Mouse (Mus musculus): Measurements from ENCODE around the gene Lsr. TPM values are rescaled to one million over a fixed set of nuclear protein-coding genes. Genes with fewer than 3 reads are reported as not detected.
"Not testable (repeated sequence)": the region's sequence is repeated elsewhere in the genome, so short reads cannot be mapped to it uniquely, and the experiment has no call there.

The Lsr gene
- polyA plus RNA-seq, 1 experiment: 30.2 TPM

- Histone ChIP-seq H3K27ac (ENCODE audit: control insufficient read depth, insufficient read depth, low read depth, low read length) (no peak overlapping the region), H3K4me3 (ENCODE audit: control insufficient read depth, low read depth, low read length) (no peak overlapping the region), H3K27me3 (ENCODE audit: control insufficient read depth, insufficient read depth, low read length) (no peaks in the 10 kb centered on the region), H3K4me1 (ENCODE audit: control insufficient read depth, insufficient read depth, low read length) (no peaks in the 10 kb centered on the region), H3K36me3 (ENCODE audit: control insufficient read depth, insufficient read depth, low read length) (no peaks in the 10 kb centered on the region)
- TF ChIP-seq POLR2A (IDR thresholded peaks at IDR 0.05; ENCODE audit: control insufficient read depth, low read depth, low read length) (no peak), CTCF (IDR thresholded peaks at IDR 0.05; ENCODE audit: control insufficient read depth, insufficient read depth, insufficient replicate concordance, low read depth, low read length) (no peak)
These were observed 27.4 kb downstream of the Lsr start for GRCm38 (mm10) chr7:30945876-30946275.

- H3K4me3 ChIP-seq (ENCODE audit: control insufficient read depth, low read depth, low read length); H3K27me3 ChIP-seq (ENCODE audit: control insufficient read depth, insufficient read depth, low read length); H3K27ac ChIP-seq (ENCODE audit: control insufficient read depth, insufficient read depth, low read depth, low read length); H3K36me3 ChIP-seq (ENCODE audit: control insufficient read depth, insufficient read depth, low read length); H3K4me1 ChIP-seq (ENCODE audit: control insufficient read depth, insufficient read depth, low read length): not testable (repeated sequence)
These were observed 27.8 kb downstream of the Lsr start for GRCm38 (mm10) chr7:30945466-30945865.

GRCm38 (mm10) chr7:30944706-30945105 is 28.6 kb downstream of the Lsr start:
- not testable (repeated sequence) for H3K36me3 ChIP-seq (ENCODE audit: control insufficient read depth, insufficient read depth, low read length); H3K4me3 ChIP-seq (ENCODE audit: control insufficient read depth, low read depth, low read length); H3K27ac ChIP-seq (ENCODE audit: control insufficient read depth, insufficient read depth, low read depth, low read length); H3K4me1 ChIP-seq (ENCODE audit: control insufficient read depth, insufficient read depth, low read length); H3K27me3 ChIP-seq (ENCODE audit: control insufficient read depth, insufficient read depth, low read length)

- H3K27me3 ChIP-seq (ENCODE audit: control insufficient read depth, insufficient read depth, low read length): no peaks in the 10 kb centered on the region
- no peak within 1 kb of the TSS for H3K4me3 ChIP-seq (ENCODE audit: control insufficient read depth, low read depth, low read length)
- no peaks in the 10 kb centered on the region for H3K4me1 ChIP-seq (ENCODE audit: control insufficient read depth, insufficient read depth, low read length)
- H3K27ac ChIP-seq (ENCODE audit: control insufficient read depth, insufficient read depth, low read depth, low read length): no peak within 1 kb of the TSS
- TF ChIP-seq CTCF (IDR thresholded peaks at IDR 0.05; ENCODE audit: control insufficient read depth, insufficient read depth, insufficient replicate concordance, low read depth, low read length): no peak
- TF ChIP-seq POLR2A (IDR thresholded peaks at IDR 0.05; ENCODE audit: control insufficient read depth, low read depth, low read length): no peak
- no peaks in the 10 kb centered on the region for H3K36me3 ChIP-seq (ENCODE audit: control insufficient read depth, insufficient read depth, low read length)
These were observed 29.2 kb downstream of the Lsr start, which contains the start of gene Hamp for GRCm38 (mm10) chr7:30943909-30944635. Hamp (minus strand) TSS chr7:30944032.

GRCm38 (mm10) chr7:30942365-30942764 is 30.9 kb downstream of the Lsr start:
- H3K27ac ChIP-seq (ENCODE audit: control insufficient read depth, insufficient read depth, low read depth, low read length); H3K4me1 ChIP-seq (ENCODE audit: control insufficient read depth, insufficient read depth, low read length); H3K36me3 ChIP-seq (ENCODE audit: control insufficient read depth, insufficient read depth, low read length); H3K4me3 ChIP-seq (ENCODE audit: control insufficient read depth, low read depth, low read length); H3K27me3 ChIP-seq (ENCODE audit: control insufficient read depth, insufficient read depth, low read length): not testable (repeated sequence)

- H3K27ac ChIP-seq (ENCODE audit: control insufficient read depth, insufficient read depth, low read depth, low read length); H3K4me1 ChIP-seq (ENCODE audit: control insufficient read depth, insufficient read depth, low read length); H3K4me3 ChIP-seq (ENCODE audit: control insufficient read depth, low read depth, low read length); H3K27me3 ChIP-seq (ENCODE audit: control insufficient read depth, insufficient read depth, low read length); H3K36me3 ChIP-seq (ENCODE audit: control insufficient read depth, insufficient read depth, low read length): not testable (repeated sequence)
These were observed 33.2 kb downstream of the Lsr start for GRCm38 (mm10) chr7:30940070-30940469.

- not testable (repeated sequence) for H3K27ac ChIP-seq (ENCODE audit: control insufficient read depth, insufficient read depth, low read depth, low read length); H3K4me3 ChIP-seq (ENCODE audit: control insufficient read depth, low read depth, low read length); H3K27me3 ChIP-seq (ENCODE audit: control insufficient read depth, insufficient read depth, low read length); H3K4me1 ChIP-seq (ENCODE audit: control insufficient read depth, insufficient read depth, low read length); H3K36me3 ChIP-seq (ENCODE audit: control insufficient read depth, insufficient read depth, low read length)
These were observed 37.7 kb downstream of the Lsr start for GRCm38 (mm10) chr7:30935422-30936099.

GRCm38 (mm10) chr7:30924581-30924980 is 48.7 kb downstream of the Lsr start, which contains the start of gene Hamp2:
Hamp2 (minus strand) TSS chr7:30924681.
- not testable (repeated sequence) for H3K36me3 ChIP-seq (ENCODE audit: control insufficient read depth, insufficient read depth, low read length); H3K27ac ChIP-seq (ENCODE audit: control insufficient read depth, insufficient read depth, low read depth, low read length); H3K27me3 ChIP-seq (ENCODE audit: control insufficient read depth, insufficient read depth, low read length); H3K4me1 ChIP-seq (ENCODE audit: control insufficient read depth, insufficient read depth, low read length); H3K4me3 ChIP-seq (ENCODE audit: control insufficient read depth, low read depth, low read length)
